Mouse (Mus musculus): ENCODE results near the gene Irf4. TPM values are rescaled to one million over a fixed set of nuclear protein-coding genes. Genes with fewer than 3 reads are reported as not detected.

Gene Irf4
- polyA plus RNA-seq, 1 experiment from 2014 or later = 0.04 TPM

DNA sequence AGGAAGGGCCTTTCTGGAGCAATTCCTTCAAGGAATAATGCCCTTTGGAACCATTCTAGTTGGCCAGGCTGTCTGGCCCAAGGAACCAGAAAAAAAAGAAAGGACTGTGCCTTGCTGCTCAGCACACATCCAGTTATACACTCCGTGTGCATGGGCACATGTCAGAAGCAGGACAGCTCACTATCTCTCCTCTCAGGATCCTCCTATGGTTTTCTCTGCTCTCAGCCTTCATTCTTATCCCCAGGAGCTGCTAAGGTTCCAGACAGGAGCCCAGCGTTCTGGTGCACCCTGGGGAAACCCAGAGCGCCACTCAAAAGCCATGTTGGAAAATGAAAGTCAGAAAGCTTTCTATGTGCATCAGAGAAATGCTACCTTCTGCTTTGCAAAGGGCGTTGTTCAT lies 33.5 kb upstream of the Irf4 start:
- Histone ChIP-seq H3K4me1 (ENCODE audit: control insufficient read depth, insufficient read depth, low read length) (no peaks in the 10 kb centered on the region), H3K27me3 (replicated peaks; ENCODE audit: control insufficient read depth, insufficient read depth, low read length) (no peaks in the 10 kb centered on the region), H3K4me3 (ENCODE audit: low read depth, low read length) (no peak overlapping the region), H3K27ac (ENCODE audit: low read depth, low read length) (no peak overlapping the region), H3K9me3 (replicated peaks; ENCODE audit: control insufficient read depth, low read length) (no peaks in the 10 kb centered on the region), H3K9ac (ENCODE audit: low read length) (no peak overlapping the region), H3K4me2 (ENCODE audit: low read length) (no peak overlapping the region), H3K36me3 (ENCODE audit: control insufficient read depth, insufficient read depth, low read length) (peaks cover 9% of the 10 kb centered on the region; the same call in 1 of the 2 replicates)
- no peak for DNase-seq (ENCODE audit: low spot score)
- 91% methylated on average over 4 of the region's 4 CpGs for WGBS
- no peak for ATAC-seq

DNA sequence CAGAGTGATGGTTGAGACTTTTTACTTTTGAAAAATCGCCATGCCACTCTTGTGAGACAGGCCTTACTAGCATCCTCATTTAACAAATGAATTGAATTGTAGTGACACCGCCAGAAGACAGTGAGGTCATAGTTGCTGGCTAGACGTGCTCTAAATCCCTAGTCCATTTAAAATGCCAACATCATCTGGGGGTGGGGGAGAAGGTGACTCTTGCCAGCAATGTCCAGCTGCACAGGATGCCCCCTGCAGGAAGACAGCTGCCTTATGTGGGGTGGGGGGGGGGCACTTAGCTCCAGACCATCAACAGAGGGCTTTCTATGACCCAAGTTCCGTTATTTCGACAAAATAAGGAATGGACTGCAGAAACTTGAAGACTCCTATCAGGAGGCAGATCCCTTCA lies 32.4 kb upstream of the Irf4 start:
- H3K4me2 ChIP-seq (ENCODE audit: low read length) = no peak overlapping the region
- 76% methylated on average over 5 of the region's 5 CpGs for WGBS
- H3K4me1 ChIP-seq (ENCODE audit: control insufficient read depth, insufficient read depth, low read length) = no peaks in the 10 kb centered on the region
- no peak for DNase-seq (ENCODE audit: low spot score)
- H3K9ac ChIP-seq (ENCODE audit: low read length) = no peak overlapping the region
- 0 out of 2 replicates have a peak, but pooled peaks cover 5% of the 10 kb centered on the region for H3K36me3 ChIP-seq (ENCODE audit: control insufficient read depth, insufficient read depth, low read length)
- no peak for ATAC-seq
- H3K27me3 ChIP-seq (replicated peaks; ENCODE audit: control insufficient read depth, insufficient read depth, low read length) = no peaks in the 10 kb centered on the region
- no peaks in the 10 kb centered on the region for H3K9me3 ChIP-seq (replicated peaks; ENCODE audit: control insufficient read depth, low read length)
- H3K4me3 ChIP-seq (ENCODE audit: low read depth, low read length) = no peak overlapping the region
- H3K27ac ChIP-seq (ENCODE audit: low read depth, low read length) = no peak overlapping the region

DNA sequence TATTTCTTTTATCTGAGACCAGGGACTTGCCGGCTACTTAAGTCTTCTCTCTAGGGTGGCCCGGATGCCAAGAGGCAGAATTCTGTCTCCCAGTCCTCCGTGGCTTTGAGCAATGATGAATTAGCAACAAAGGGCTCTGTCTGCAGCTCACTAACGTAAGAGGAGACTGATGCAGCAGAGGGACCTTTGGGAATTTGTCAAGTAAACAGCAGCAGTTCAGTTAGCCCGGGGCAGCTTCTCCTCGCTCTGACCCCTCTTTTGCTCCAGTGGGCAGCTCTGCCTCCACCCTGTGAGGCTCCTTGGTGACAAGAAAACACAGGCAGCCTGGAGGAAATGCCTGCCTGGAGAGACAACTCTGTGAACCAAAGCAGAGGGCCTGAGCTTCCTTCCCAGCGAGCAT lies 26.4 kb upstream of the Irf4 start:
- no peak overlapping the region for H3K27ac ChIP-seq (ENCODE audit: low read depth, low read length)
- H3K27me3 ChIP-seq (replicated peaks; ENCODE audit: control insufficient read depth, insufficient read depth, low read length) = no peaks in the 10 kb centered on the region
- H3K9ac ChIP-seq (ENCODE audit: low read length) = no peak overlapping the region
- no peak for DNase-seq (ENCODE audit: low spot score)
- WGBS = 21% methylated on average over 7 of the region's 7 CpGs
- H3K9me3 ChIP-seq (replicated peaks; ENCODE audit: control insufficient read depth, low read length) = no peaks in the 10 kb centered on the region
- no peaks in the 10 kb centered on the region for H3K36me3 ChIP-seq (ENCODE audit: control insufficient read depth, insufficient read depth, low read length)
- no peak overlapping the region for H3K4me3 ChIP-seq (ENCODE audit: low read depth, low read length)
- no peaks in the 10 kb centered on the region for H3K4me1 ChIP-seq (ENCODE audit: control insufficient read depth, insufficient read depth, low read length)
- H3K4me2 ChIP-seq (ENCODE audit: low read length) = no peak overlapping the region
- no peak for ATAC-seq

DNA sequence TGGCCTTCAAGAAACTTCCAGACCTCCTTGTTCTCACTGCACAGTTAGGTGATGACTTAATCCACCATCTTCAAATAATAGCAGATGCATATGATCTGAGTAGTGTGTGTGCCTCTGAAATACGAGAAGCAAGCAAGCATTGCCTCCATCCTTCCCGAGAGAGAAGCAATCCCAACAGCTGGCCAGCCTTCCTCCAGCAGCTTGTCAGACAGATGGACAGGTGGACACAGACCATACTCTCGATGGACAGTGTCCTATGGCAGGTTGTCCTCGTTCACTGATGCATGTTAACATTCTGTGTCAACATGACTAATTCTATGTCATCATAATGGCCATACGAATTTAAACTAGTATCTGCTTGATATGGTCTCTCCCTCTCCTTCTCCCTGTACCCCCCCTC lies 25.8 kb upstream of the Irf4 start:
- no peaks in the 10 kb centered on the region for H3K27me3 ChIP-seq (replicated peaks; ENCODE audit: control insufficient read depth, insufficient read depth, low read length)
- H3K4me2 ChIP-seq (ENCODE audit: low read length) = no peak overlapping the region
- H3K4me3 ChIP-seq (ENCODE audit: low read depth, low read length) = no peak overlapping the region
- DNase-seq (ENCODE audit: low spot score) = no peak
- no peaks in the 10 kb centered on the region for H3K36me3 ChIP-seq (ENCODE audit: control insufficient read depth, insufficient read depth, low read length)
- no peak overlapping the region for H3K27ac ChIP-seq (ENCODE audit: low read depth, low read length)
- WGBS = 66% methylated on average over 5 of the region's 5 CpGs
- no peak overlapping the region for H3K9ac ChIP-seq (ENCODE audit: low read length)
- H3K9me3 ChIP-seq (replicated peaks; ENCODE audit: control insufficient read depth, low read length) = no peaks in the 10 kb centered on the region
- no peak for ATAC-seq
- H3K4me1 ChIP-seq (ENCODE audit: control insufficient read depth, insufficient read depth, low read length) = no peaks in the 10 kb centered on the region

DNA sequence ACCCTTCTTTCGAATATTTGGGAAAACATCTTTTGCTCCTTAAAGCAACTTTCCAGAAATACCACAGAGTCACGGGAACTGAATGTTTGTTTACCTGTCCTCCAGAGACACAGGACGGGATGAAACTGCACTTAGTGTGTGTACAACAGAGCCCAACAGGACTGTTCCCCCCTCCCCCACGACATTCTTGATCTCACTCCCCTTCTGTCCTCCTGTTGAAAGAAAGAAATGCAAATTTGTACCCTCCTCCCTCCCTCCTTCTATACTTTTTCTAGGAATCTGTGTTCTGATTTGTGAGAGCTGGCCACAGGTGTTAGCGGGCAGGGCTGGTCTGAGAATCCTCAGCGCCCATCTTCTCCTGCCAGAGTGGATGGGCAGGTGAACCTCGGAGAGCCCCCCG lies 25.2 kb upstream of the Irf4 start:
- Histone ChIP-seq H3K4me3 (ENCODE audit: low read depth, low read length) (no peak overlapping the region), H3K4me2 (ENCODE audit: low read length) (no peak overlapping the region), H3K36me3 (ENCODE audit: control insufficient read depth, insufficient read depth, low read length) (no peaks in the 10 kb centered on the region), H3K27ac (ENCODE audit: low read depth, low read length) (no peak overlapping the region), H3K4me1 (ENCODE audit: control insufficient read depth, insufficient read depth, low read length) (no peaks in the 10 kb centered on the region), H3K9me3 (replicated peaks; ENCODE audit: control insufficient read depth, low read length) (no peaks in the 10 kb centered on the region), H3K27me3 (replicated peaks; ENCODE audit: control insufficient read depth, insufficient read depth, low read length) (no peaks in the 10 kb centered on the region), H3K9ac (ENCODE audit: low read length) (no peak overlapping the region)
- WGBS = 60% methylated on average over 8 of the region's 8 CpGs
- ATAC-seq = no peak
- DNase-seq (ENCODE audit: low spot score) = no peak

DNA sequence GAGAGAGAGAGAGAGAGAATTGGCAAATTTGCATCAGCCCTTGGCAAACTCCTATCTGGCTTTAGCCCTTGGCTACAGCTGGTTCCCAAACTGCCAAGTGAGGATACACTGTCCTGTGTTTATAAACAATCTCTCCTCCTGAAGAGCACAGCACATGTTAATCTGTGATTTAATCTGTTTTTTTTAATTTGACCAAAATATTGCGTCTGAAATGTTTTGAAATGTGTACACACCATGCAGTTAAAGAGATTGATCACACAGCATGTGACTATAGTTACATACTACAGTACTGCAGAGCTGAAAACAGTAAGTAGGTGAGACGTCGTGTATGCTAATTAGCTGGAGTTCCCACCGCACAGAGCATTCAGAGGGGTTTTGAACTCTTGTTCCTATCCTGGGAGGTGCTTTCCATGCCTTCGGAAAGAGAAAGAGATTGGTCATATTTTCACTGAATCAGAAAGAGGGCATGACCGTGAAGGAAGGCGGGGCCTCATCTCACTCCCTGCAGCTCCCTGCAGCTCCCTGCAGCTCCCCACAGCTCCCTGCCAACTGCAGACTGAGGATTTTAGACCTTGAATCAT lies 24.2 kb upstream of the Irf4 start:
- no peak overlapping the region for H3K27ac ChIP-seq (ENCODE audit: low read depth, low read length)
- no peak overlapping the region for H3K9ac ChIP-seq (ENCODE audit: low read length)
- H3K9me3 ChIP-seq (replicated peaks; ENCODE audit: control insufficient read depth, low read length) = no peaks in the 10 kb centered on the region
- no peaks in the 10 kb centered on the region for H3K4me1 ChIP-seq (ENCODE audit: control insufficient read depth, insufficient read depth, low read length)
- ATAC-seq (peak; percentile 77; the same call in 1 of the 2 replicates), DNase-seq (ENCODE audit: low spot score) (peak; percentile 57)
- no peak overlapping the region for H3K4me2 ChIP-seq (ENCODE audit: low read length)
- no peaks in the 10 kb centered on the region for H3K36me3 ChIP-seq (ENCODE audit: control insufficient read depth, insufficient read depth, low read length)
- WGBS = 19% methylated on average over 7 of the region's 7 CpGs
- H3K27me3 ChIP-seq (replicated peaks; ENCODE audit: control insufficient read depth, insufficient read depth, low read length) = no peaks in the 10 kb centered on the region
- no peak overlapping the region for H3K4me3 ChIP-seq (ENCODE audit: low read depth, low read length)

DNA sequence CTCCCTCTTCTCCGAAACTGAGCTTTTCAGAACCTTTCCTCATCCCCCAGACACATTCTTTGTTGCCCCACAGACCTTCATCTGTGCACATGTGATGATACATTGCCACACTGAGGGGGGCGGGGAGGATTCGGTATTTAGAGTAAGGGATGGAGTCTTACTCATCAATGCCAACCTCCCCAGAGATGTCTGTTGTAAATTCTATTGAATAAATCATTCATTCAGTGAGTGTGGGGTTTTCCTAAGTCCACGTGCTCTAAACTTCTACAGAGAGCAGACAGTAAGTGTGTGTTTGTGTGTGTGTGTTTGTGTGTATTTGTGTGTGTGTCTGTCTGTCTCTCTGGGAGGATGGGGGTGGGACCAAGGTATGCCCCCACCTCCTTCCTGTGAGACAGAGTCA lies 22.1 kb upstream of the Irf4 start:
- no peak overlapping the region for H3K4me2 ChIP-seq (ENCODE audit: low read length)
- no peaks in the 10 kb centered on the region for H3K27me3 ChIP-seq (replicated peaks; ENCODE audit: control insufficient read depth, insufficient read depth, low read length)
- H3K36me3 ChIP-seq (ENCODE audit: control insufficient read depth, insufficient read depth, low read length) = no peaks in the 10 kb centered on the region
- no peaks in the 10 kb centered on the region for H3K9me3 ChIP-seq (replicated peaks; ENCODE audit: control insufficient read depth, low read length)
- H3K9ac ChIP-seq (ENCODE audit: low read length) = no peak overlapping the region
- ATAC-seq (no peak), DNase-seq (ENCODE audit: low spot score) (no peak)
- H3K27ac ChIP-seq (ENCODE audit: low read depth, low read length) = no peak overlapping the region
- H3K4me3 ChIP-seq (ENCODE audit: low read depth, low read length) = no peak overlapping the region
- no peaks in the 10 kb centered on the region for H3K4me1 ChIP-seq (ENCODE audit: control insufficient read depth, insufficient read depth, low read length)
- WGBS = 93% methylated on average over 4 of the region's 4 CpGs

DNA sequence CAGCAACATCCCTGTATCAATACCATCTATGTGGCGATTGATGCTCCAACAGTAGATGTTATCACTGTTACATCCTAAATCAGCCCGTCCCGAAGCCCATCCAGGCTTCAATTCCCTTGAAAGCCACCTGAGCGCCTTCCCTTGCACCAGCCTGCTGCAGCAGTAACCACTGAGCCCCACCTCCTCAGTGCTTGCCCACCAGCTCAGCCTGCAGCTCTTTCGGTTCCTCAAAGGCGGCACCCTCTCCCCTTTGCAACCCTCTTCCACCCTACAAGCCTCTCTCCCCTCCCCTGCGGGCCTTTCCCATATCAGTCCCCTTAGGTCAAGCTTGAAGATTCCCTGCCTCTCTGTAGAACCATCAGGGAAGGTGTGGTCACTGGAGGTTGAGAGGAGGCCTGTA lies 20.9 kb upstream of the Irf4 start:
- no peaks in the 10 kb centered on the region for H3K27me3 ChIP-seq (replicated peaks; ENCODE audit: control insufficient read depth, insufficient read depth, low read length)
- ATAC-seq (no peak), DNase-seq (ENCODE audit: low spot score) (no peak)
- WGBS = 86% methylated on average over 7 of the region's 7 CpGs
- H3K4me2 ChIP-seq (ENCODE audit: low read length) = no peak overlapping the region
- no peak overlapping the region for H3K27ac ChIP-seq (ENCODE audit: low read depth, low read length)
- H3K9ac ChIP-seq (ENCODE audit: low read length) = no peak overlapping the region
- no peaks in the 10 kb centered on the region for H3K36me3 ChIP-seq (ENCODE audit: control insufficient read depth, insufficient read depth, low read length)
- no peak overlapping the region for H3K4me3 ChIP-seq (ENCODE audit: low read depth, low read length)
- H3K9me3 ChIP-seq (replicated peaks; ENCODE audit: control insufficient read depth, low read length) = no peaks in the 10 kb centered on the region
- H3K4me1 ChIP-seq (ENCODE audit: control insufficient read depth, insufficient read depth, low read length) = no peaks in the 10 kb centered on the region

DNA sequence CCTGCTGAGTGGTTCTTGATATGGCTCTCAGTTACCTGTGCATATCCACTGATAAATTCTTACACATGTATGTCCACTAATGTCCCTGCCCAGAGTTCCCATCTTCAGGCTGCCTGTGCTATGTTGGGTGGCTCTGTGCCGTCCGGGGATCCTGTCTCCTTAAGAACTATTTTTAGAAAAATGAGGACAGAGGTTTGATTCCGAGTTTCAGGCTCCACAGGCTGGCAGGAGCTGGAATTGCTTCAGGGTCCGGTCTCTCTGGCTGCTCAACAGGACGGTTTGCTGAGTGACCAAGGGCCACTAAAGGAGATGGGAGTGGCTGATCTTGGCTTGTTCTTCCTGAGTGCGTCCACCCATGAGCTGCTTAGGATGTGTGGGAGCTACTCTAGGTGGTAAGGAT lies 19.8 kb upstream of the Irf4 start:
- no peaks in the 10 kb centered on the region for H3K4me1 ChIP-seq (ENCODE audit: control insufficient read depth, insufficient read depth, low read length)
- 68% methylated on average over 6 of the region's 6 CpGs for WGBS

More for the DNA sequence above, 19.8 kb upstream of the Irf4 start:
- Histone ChIP-seq H3K9me3 (replicated peaks; ENCODE audit: control insufficient read depth, low read length) (no peaks in the 10 kb centered on the region), H3K36me3 (ENCODE audit: control insufficient read depth, insufficient read depth, low read length) (no peaks in the 10 kb centered on the region), H3K4me3 (ENCODE audit: low read depth, low read length) (no peak overlapping the region), H3K4me2 (ENCODE audit: low read length) (no peak overlapping the region), H3K27me3 (replicated peaks; ENCODE audit: control insufficient read depth, insufficient read depth, low read length) (no peaks in the 10 kb centered on the region), H3K9ac (ENCODE audit: low read length) (no peak overlapping the region), H3K27ac (ENCODE audit: low read depth, low read length) (no peak overlapping the region)
- ATAC-seq = no peak
- no peak for DNase-seq (ENCODE audit: low spot score)

All from forebrain, embryonic 14.5 days (tissue).